9 mouse cellular contexts compared by ENCODE assay signal in the genomic region with DNA sequence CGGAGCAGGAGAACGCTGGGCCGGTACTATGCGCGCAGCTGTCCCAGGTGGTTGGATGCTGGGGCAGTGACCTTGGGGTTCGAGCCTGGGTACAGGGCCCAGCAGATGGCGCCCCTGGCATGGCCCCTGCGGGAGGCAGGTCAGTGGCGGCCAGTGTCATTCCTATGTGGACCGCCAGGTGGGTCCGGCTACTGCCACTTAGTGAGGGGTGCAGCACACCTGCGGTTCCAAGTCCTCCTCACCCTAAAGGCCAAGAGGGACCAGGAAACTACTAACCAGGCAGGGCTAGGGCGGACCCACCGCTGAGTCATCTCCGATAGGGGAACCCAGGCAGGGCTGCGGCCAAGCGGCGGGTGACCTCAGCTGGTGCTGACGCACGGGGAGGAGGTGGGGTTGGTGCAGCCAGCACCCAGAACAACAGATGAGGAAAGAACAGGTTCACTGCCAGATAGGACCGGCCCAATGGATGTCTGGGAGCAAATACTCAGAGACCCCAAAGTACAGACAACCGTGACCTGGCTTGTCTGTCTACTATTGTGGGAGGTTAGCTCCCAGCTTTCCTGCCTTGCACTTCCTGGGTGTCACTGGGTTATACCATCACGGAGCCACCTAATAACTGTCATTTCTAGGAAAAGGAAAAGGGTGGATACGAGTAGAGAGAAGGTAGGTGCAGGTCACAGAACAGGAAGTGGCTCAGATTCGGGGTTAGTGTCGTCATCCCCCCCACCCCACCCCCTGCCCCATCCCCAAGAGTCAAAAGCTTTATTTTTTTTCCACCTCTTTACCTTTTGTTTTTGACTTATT. TPM values are rescaled to one million over a fixed set of nuclear protein-coding genes. Genes with fewer than 3 reads are reported as not detected.
DNase-seq lines count a peak whose midpoint lies in the region; ATAC-seq lines count a peak whose summit lies in the region.
"Had no signal": no experiment of that assay in that cellular context is flagged by ENCODE, and none has a peak within 500 bp of the region (broad histone marks: within the 10 kb centered on the region; RNA-seq: fewer than 3 reads in every experiment).

No protein-coding gene starts in this region.

- H3K27me3 ChIP-seq in lung, embryonic 16.5 days (ENCODE audit: control insufficient read depth, insufficient read depth, low read depth, low read length) = no peaks in the 10 kb centered on the region

- H3K36me3 ChIP-seq in lung, embryonic 16.5 days (ENCODE audit: control insufficient read depth, insufficient read depth, low read length) = no peaks in the 10 kb centered on the region; the same call in 1 of the 2 replicates

- DNase-seq in CD4-positive helper T cell, adult 2 months (ENCODE audit: low read depth, low spot score) = peak; percentile 92
- DNase-seq in T-cell, adult 2 months (ENCODE audit: low spot score) = peak; percentile 94
- peak; percentile 91 for DNase-seq in heart, adult 8-10 months (ENCODE audit: low spot score)
- peak; percentile 92 for DNase-seq in kidney, adult 9 months
- peak; percentile 80 for DNase-seq in ovary, postnatal 14 days (ENCODE audit: low spot score)
- DNase-seq in urinary bladder, adult 2 months (ENCODE audit: low spot score) = peak; percentile 78

- H3K9me3 ChIP-seq in lung, embryonic 16.5 days (ENCODE audit: control insufficient read depth, low read length) = no peaks in the 10 kb centered on the region

- ATAC-seq in common myeloid progenitor, adult 5-6 weeks (replicated peaks; ENCODE audit: low read depth, poor library complexity, severe bottlenecking) = peak; percentile 78
- no peak for ATAC-seq in lung, embryonic 16.5 days (ENCODE audit: low read depth)

- peak overlapping the region; percentile 46; the same call in 1 of the 2 replicates for H3K9ac ChIP-seq in lung, embryonic 16.5 days (ENCODE audit: low read length)

- 22% methylated on average over 26 of the region's 26 CpGs for WGBS in lung, embryonic 16.5 days

- peak overlapping the region; percentile 99 for H3K27ac ChIP-seq in lung, embryonic 16.5 days (ENCODE audit: low read length)

- peaks cover 57% of the 10 kb centered on the region for H3K4me1 ChIP-seq in lung, embryonic 16.5 days (replicated peaks; ENCODE audit: control insufficient read depth, insufficient read depth, low read length)

- peak overlapping the region; percentile 19; the same call in 1 of the 2 replicates for H3K4me3 ChIP-seq in lung, embryonic 16.5 days (ENCODE audit: low read length)

- H3K4me2 ChIP-seq in lung, embryonic 16.5 days (ENCODE audit: low read depth, low read length) = peak overlapping the region; percentile 35

RNA-seq across cellular contexts. Expression of a gene that starts 5.4 kb away (rescaled TPM):
- total RNA-seq in common myeloid progenitor, adult 5-6 weeks (2017) = 857 and 890 TPM in 2 replicates
- total RNA-seq in heart, adult 8-10 months (2022) = 100 to 1,000 TPM; 188 to 320 (median 251) TPM
- polyA plus RNA-seq in lung, embryonic 16.5 days (2015; fragmentation: Nextera tagmentation; extraction: Ambion mirVana) = 2,589 and 2,717 TPM in 2 replicates
- polyA plus RNA-seq in urinary bladder, adult 2 months (2012; rRNA removed) = 1,024 and 1,454 TPM in 2 replicates

RNA-seq across cellular contexts. Expression of a gene that starts 7.6 kb away (rescaled TPM):
- total RNA-seq in common myeloid progenitor, adult 5-6 weeks (2017) = not detected in 2 replicates
- total RNA-seq in heart, adult 8-10 months (2022) = not detected
- 0.64 and 0.83 TPM in 2 replicates for polyA plus RNA-seq in lung, embryonic 16.5 days (2015; fragmentation: Nextera tagmentation; extraction: Ambion mirVana)
- polyA plus RNA-seq in urinary bladder, adult 2 months (2012; rRNA removed) = 0.25 TPM in 1 of 2 replicates, not detected in the other
- total RNA-seq: left cerebral cortex, postnatal 10 days had no signal

RNA-seq across cellular contexts. Expression of a gene that starts 24.9 kb away (rescaled TPM):
- total RNA-seq in common myeloid progenitor, adult 5-6 weeks (2017) = 6.6 and 18.3 TPM in 2 replicates
- total RNA-seq in heart, adult 8-10 months (2022) = 10 to 100 TPM; 12.1 to 18.3 (median 13.6) TPM
- polyA plus RNA-seq in lung, embryonic 16.5 days (2015; fragmentation: Nextera tagmentation; extraction: Ambion mirVana) = 36.7 and 41.4 TPM in 2 replicates
- 21.8 and 22.2 TPM in 2 replicates for polyA plus RNA-seq in urinary bladder, adult 2 months (2012; rRNA removed)
